Mouse (Mus musculus) cortical plate, adult 2 months (tissue): ENCODE results near the gene Fam78a.

Experiments used
- CTCF ChIP-seq: fragments of 200-500 bp; IDR thresholded peaks from 2 replicates; pipeline ENCODE4 v1.5.1; 2011; ENCODE audit warnings: mild to moderate bottlenecking, control low read depth, low read length; ENCODE audit not compliant: insufficient read depth; ENCODE audit errors: extremely low read depth
- POLR2A ChIP-seq: fragments of 200-500 bp; IDR thresholded peaks from 2 replicates; pipeline ENCODE4 v1.6.1; 2011; ENCODE audit warnings: mild to moderate bottlenecking, low read length, control low read depth; ENCODE audit not compliant: insufficient read depth; ENCODE audit errors: extremely low read depth

DNA sequence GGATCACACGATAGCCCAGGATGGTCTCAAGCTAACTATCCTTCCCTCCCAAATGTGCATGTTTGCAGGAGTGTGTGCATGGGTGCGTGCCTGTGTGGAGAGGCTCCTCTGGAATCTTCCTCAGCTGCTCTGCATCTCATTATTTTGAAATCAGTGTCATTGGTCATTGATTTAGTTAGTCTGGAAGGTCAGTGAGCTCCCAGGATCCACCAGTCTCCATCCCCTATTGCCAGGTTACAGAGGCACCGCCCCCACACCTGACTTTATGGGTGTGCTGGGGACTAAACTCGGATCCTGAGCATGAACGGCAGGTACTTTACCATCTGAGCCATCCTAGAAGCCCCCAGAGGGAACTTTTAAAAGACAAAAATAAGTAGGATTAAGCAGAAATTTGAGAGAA is 18.3 kb upstream of the Fam78a start:
- TF ChIP-seq CTCF (no peak), POLR2A (no peak)
